Mouse (Mus musculus) limb, embryonic 14.5 days (tissue): Measurements from ENCODE around the gene Atf6. TPM values are rescaled to one million over a fixed set of nuclear protein-coding genes. Genes with fewer than 3 reads are reported as not detected.

Source experiments
- ATAC-seq: fragments of 200-750 bp; cut with Nextera tagmentation; 2 replicates; pipeline ENCODE4 v1.8.0; 2017; ENCODE audit warnings: low read depth, moderate number of reproducible peaks, moderate TSS enrichment; ENCODE audit not compliant: low FRiP score
- DNase-seq: peaks from one replicate; pipeline ENCODE4 v3.0.0-alpha.2; 2015; ENCODE audit warnings: low spot score
- H3K27ac ChIP-seq: fragments of 300-500 bp; sonication (generic); replicated peaks from 2 replicates; pipeline ENCODE4 v1.5.1; 2014; ENCODE audit warnings: low read depth, mild to moderate bottlenecking, low read length, moderate library complexity, mixed read lengths
- H3K27me3 ChIP-seq: fragments of 300-500 bp; sonication (generic); 2 replicates; pipeline ENCODE4 v1.6.1; 2014; ENCODE audit warnings: low read length, mixed read lengths; ENCODE audit not compliant: control insufficient read depth, insufficient read depth
- H3K36me3 ChIP-seq: fragments of 300-500 bp; sonication (generic); 2 replicates; pipeline ENCODE4 v1.6.1; 2014; ENCODE audit warnings: mild to moderate bottlenecking, low read length, moderate library complexity, mixed read lengths; ENCODE audit not compliant: control insufficient read depth, insufficient read depth
- H3K4me1 ChIP-seq: fragments of 300-500 bp; sonication (generic); 2 replicates; pipeline ENCODE4 v1.6.1; 2014; ENCODE audit warnings: antibody characterized with exemption, low read length, mixed read lengths; ENCODE audit not compliant: control insufficient read depth, insufficient read depth
- H3K4me2 ChIP-seq: fragments of 300-500 bp; sonication (generic); replicated peaks from 2 replicates; pipeline ENCODE4 v1.6.1; 2014; ENCODE audit warnings: low read depth, mild to moderate bottlenecking, low read length, moderate library complexity; ENCODE audit not compliant: severe bottlenecking
- H3K4me3 ChIP-seq: fragments of 300-500 bp; sonication (generic); replicated peaks from 2 replicates; pipeline ENCODE4 v1.5.1; 2014; ENCODE audit warnings: low read length
- H3K9ac ChIP-seq: fragments of 300-500 bp; sonication (generic); 2 replicates; pipeline ENCODE4 v1.6.1; 2014; ENCODE audit warnings: mild to moderate bottlenecking, low read depth, low read length, moderate library complexity; ENCODE audit not compliant: severe bottlenecking
- H3K9me3 ChIP-seq: fragments of 300-500 bp; sonication (generic); 2 replicates; pipeline ENCODE4 v1.6.1; 2016; ENCODE audit warnings: low read length; ENCODE audit not compliant: control insufficient read depth
- POLR2A ChIP-seq: fragments of 200-500 bp; IDR thresholded peaks from 2 replicates; pipeline ENCODE4 v1.8.0; 2012; ENCODE audit warnings: inconsistent platforms, mild to moderate bottlenecking, moderate library complexity, borderline replicate concordance; ENCODE audit not compliant: insufficient read depth, insufficient read length; ENCODE audit errors: extremely low read depth
- WGBS: fragments of 180-500 bp; shearing (Covaris S2); extraction: QIAGEN DNeasy Blood & Tissue Kit; methylation state at CpG from one replicate; pipeline ENCODE4 v1.1.7; 2014; 5-methylcytosine and 5-hydroxymethylcytosine counted together
- polyA plus RNA-seq, 2 experiments: library from polyadenylated mRNA; depleted of rRNA in 1 of 2; stranded (reverse) in 1 of 2; unstranded in 1 of 2; fragments of >200 nt; fragmentation: Nextera tagmentation in 1 of 2; extraction: Ambion mirVana in 1 of 2; gene quantifications; 2 replicates each; pipeline versions ENCODE4 v1.2.1 to v1.2.3; 2012 to 2014

Gene Atf6
- polyA plus RNA-seq, 2 experiments = 8.9 to 9.1 TPM

DNA sequence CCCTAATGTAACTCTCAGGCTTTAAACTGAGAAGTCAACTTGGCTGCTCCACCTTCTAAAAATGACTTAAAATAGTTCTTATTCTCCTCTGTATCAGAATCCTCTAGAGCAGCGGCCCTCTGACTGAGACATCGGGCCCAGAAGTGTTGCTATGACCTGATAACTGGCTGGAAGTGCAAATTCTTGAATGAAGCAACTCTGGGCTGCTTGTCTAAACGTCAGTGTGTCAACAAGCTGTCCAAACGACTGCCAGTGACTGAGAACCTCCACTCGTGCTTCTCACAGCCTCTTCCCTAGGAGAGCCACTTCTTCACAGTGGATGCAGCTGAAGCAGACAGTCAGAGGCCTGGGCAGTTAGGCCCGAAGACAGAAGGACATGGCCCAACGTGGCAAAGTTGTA lies 64.9 kb downstream of the Atf6 start:
- Histone ChIP-seq H3K4me3 (no peak overlapping the region), H3K9ac (no peak overlapping the region), H3K27me3 (no peaks in the 10 kb centered on the region), H3K4me2 (no peak overlapping the region), H3K9me3 (no peaks in the 10 kb centered on the region), H3K27ac (no peak overlapping the region), H3K4me1 (no peaks in the 10 kb centered on the region), H3K36me3 (peaks cover 10% of the 10 kb centered on the region)
- WGBS = 77% methylated on average over 7 of the region's 7 CpGs
- ATAC-seq (no peak), DNase-seq (no peak)
- TF ChIP-seq POLR2A = no peak

DNA sequence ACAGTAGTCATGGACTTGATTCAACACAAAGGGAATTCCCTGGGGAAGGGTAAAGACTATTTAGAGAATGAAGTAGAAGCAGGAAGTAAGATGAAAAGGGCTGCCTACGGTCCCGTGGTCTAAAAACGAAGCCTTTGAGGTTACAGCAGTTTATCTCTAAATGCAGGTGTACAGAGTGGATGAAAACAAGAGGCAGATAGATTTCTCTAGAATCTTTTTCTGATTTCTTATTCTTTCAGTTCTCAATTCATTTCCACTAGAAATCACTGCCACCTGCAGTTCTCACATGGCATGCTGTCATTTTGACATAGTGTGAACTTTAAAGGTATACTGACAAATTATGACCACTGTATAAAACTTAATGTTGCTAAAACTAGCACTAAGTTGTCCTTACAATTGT lies 66.9 kb downstream of the Atf6 start:
- ATAC-seq = no peak
- WGBS = 79% methylated on average over 3 of the region's 3 CpGs

DNA sequence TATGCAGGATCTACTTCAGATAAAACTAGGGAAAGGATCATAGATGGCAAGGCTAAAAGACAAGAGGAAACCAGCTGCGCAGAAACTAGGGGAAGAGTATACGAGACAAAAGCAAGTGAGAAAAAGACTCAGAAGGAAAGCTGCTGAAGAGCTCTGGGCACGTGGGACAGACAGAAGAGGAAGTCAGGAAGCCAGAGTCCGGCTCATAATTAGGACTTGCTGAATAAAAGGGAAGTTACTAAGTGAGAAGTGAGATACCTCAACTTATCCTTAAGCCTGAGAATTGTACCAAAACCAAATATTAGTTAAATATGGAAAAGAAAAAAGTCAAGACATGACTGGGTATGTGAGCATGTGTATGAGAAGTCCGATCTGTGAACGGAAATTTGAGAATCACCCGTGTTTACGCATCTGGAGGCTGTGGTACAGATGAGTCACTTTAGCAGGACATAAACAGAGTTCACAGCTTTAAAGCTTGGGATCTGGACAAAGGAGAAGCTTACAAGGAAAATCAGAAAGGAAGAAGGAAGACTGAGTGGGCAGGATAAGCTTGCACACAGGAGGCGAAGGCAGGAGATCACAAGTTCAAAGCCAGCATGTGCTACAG lies 71.7 kb downstream of the Atf6 start:
- DNase-seq = no peak
- TF ChIP-seq POLR2A = no peak
- no peak for ATAC-seq
- 74% methylated on average over 9 of the region's 9 CpGs for WGBS
- Histone ChIP-seq H3K4me2 (no peak overlapping the region), H3K9ac (no peak overlapping the region), H3K27me3 (no peaks in the 10 kb centered on the region), H3K4me1 (no peaks in the 10 kb centered on the region), H3K36me3 (peaks cover 26% of the 10 kb centered on the region), H3K27ac (no peak overlapping the region), H3K4me3 (no peak overlapping the region), H3K9me3 (no peaks in the 10 kb centered on the region)

More for the DNA sequence above, 66.9 kb downstream of the Atf6 start:
- Histone ChIP-seq H3K4me3 (no peak overlapping the region), H3K4me2 (no peak overlapping the region), H3K4me1 (no peaks in the 10 kb centered on the region), H3K9me3 (no peaks in the 10 kb centered on the region), H3K9ac (no peak overlapping the region), H3K36me3 (peaks cover 10% of the 10 kb centered on the region), H3K27ac (no peak overlapping the region), H3K27me3 (no peaks in the 10 kb centered on the region)
- DNase-seq = no peak
- TF ChIP-seq POLR2A = no peak

DNA sequence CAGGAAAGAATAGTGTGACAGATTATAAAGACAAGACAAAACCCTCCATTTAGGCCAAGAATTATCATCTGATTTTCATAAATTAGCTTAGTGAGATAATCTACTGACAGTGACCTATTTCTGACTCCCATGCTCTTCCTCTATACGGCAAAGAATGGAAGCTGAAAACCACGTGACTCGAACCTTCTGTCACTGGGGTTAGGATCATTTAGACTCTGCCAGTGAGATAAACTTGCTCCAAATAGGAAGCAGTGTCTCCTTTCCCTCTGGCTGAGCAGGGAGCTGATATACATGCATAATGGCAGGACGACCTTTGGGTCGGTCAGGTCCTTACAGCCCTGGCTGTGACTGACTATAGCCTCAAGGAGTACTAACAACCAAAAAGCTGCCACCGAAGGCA lies 76.0 kb downstream of the Atf6 start:
- Histone ChIP-seq H3K36me3 (peaks cover 26% of the 10 kb centered on the region), H3K9ac (no peak overlapping the region)

DNA sequence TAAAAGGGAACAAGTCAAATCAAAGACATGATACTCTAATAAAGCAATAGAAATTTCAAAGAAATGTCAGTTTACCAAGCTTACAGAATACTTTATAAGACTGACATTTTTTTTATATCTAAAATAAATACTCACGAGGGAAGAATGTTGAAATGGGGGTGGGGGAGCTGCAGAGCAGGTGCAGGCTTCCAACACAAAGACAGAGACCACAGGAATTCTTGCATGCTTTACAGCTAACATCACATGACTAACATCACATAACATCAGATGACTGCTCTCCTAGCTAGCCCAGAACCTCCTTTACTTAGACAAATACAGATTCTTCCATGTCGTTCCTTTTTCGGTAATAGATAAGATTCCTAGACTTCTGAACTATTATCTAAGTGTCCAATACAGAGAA lies 76.6 kb downstream of the Atf6 start:
- peaks cover 29% of the 10 kb centered on the region for H3K36me3 ChIP-seq
- TF ChIP-seq POLR2A = no peak
- no peaks in the 10 kb centered on the region for H3K9me3 ChIP-seq
- no peak overlapping the region for H3K4me2 ChIP-seq
- H3K4me3 ChIP-seq = no peak overlapping the region
- DNase-seq (no peak), ATAC-seq (no peak)
- H3K4me1 ChIP-seq = no peaks in the 10 kb centered on the region
- no peak overlapping the region for H3K9ac ChIP-seq
- 85% methylated on average over 3 of the region's 3 CpGs for WGBS
- H3K27ac ChIP-seq = no peak overlapping the region
- H3K27me3 ChIP-seq = no peaks in the 10 kb centered on the region

More for the DNA sequence above, 76.0 kb downstream of the Atf6 start:
- Histone ChIP-seq H3K9me3 (no peaks in the 10 kb centered on the region), H3K4me3 (no peak overlapping the region), H3K4me1 (no peaks in the 10 kb centered on the region), H3K27ac (no peak overlapping the region), H3K4me2 (no peak overlapping the region), H3K27me3 (no peaks in the 10 kb centered on the region)
- ATAC-seq = no peak
- DNase-seq = no peak
- 84% methylated on average over 6 of the region's 6 CpGs for WGBS
- no peak for TF ChIP-seq POLR2A

DNA sequence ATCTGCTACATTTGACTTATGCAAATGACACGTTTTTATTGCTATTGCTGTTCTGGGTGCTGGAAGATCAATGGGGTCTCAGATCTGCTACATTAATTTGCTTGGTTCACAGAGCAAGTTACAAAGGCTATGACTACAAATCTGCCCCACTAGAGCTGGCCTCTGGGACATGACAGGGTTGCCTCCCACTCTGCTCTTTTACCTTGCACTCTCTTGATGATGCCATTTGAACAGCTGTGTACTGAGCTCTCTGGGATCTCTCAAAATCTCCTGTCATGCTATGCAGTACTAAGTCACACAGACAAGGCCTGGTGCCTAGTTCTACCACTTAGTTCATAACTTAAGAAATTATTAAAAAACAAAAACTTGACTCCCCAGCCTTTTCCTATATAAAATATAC lies 79.9 kb downstream of the Atf6 start:
- TF ChIP-seq POLR2A = no peak
- Histone ChIP-seq H3K9ac (no peak overlapping the region), H3K27ac (no peak overlapping the region), H3K9me3 (no peaks in the 10 kb centered on the region), H3K4me3 (no peak overlapping the region), H3K4me2 (no peak overlapping the region), H3K4me1 (no peaks in the 10 kb centered on the region), H3K36me3 (peaks cover 18% of the 10 kb centered on the region), H3K27me3 (no peaks in the 10 kb centered on the region)
- DNase-seq = no peak
- WGBS = 50% methylated on average over 1 of the region's 1 CpGs
- ATAC-seq = no peak
